Mouse (Mus musculus) CH12.LX (cell line): Measurements from ENCODE around the gene Gm20431. TPM values are rescaled to one million over a fixed set of nuclear protein-coding genes. Genes with fewer than 3 reads are reported as not detected.
A peak's percentile ranks its signal among the peaks of the same experiment; 100 is the strongest.

Experiments used
- DNase-seq: peaks from one replicate; pipeline ENCODE4 v3.0.0-alpha.2; 2013; ENCODE audit errors: extremely low read depth
- H3K27ac ChIP-seq: 2 replicates; pipeline ENCODE4 v1.5.1; 2012; ENCODE audit warnings: low read depth, mild to moderate bottlenecking, control low read depth, moderate library complexity; ENCODE audit not compliant: insufficient read depth
- H3K27me3 ChIP-seq: replicated peaks from 2 replicates; pipeline ENCODE3; 2012; ENCODE audit warnings: inconsistent platforms
- H3K36me3 ChIP-seq, 2 experiments: replicated peaks in 1 of 2; 2 replicates each; pipeline versions ENCODE3 to v1.6.1; 2012; ENCODE audit warnings: inconsistent platforms in 1 of 2, low read length in 1 of 2, mild to moderate bottlenecking in 1 of 2, mixed read lengths in 1 of 2, moderate library complexity in 1 of 2; ENCODE audit not compliant: control insufficient read depth in 1 of 2, insufficient read depth in 1 of 2
- H3K4me1 ChIP-seq, 2 experiments: 2 replicates each; pipeline ENCODE4 v1.6.1; 2012; ENCODE audit warnings: inconsistent platforms in 1 of 2, moderate library complexity in 1 of 2; ENCODE audit not compliant: insufficient read depth in 2 of 2, control insufficient read depth in 1 of 2
- H3K4me2 ChIP-seq: 2 replicates; pipeline ENCODE4 v1.6.1; 2012; ENCODE audit warnings: low read depth, mild to moderate bottlenecking, control low read depth; ENCODE audit not compliant: poor library complexity, insufficient read depth, severe bottlenecking
- H3K4me3 ChIP-seq, 3 experiments: fragments of 150-350 bp in 1 of 3; sonication (generic) in 1 of 3; replicated peaks in 1 of 3; 2 replicates each; pipeline versions ENCODE3 to v1.5.1; 2011 to 2012; ENCODE audit warnings: low read depth in 2 of 3, low read length in 2 of 3, mild to moderate bottlenecking in 2 of 3, moderate library complexity in 2 of 3, control low read depth in 1 of 3, improper control_type of control experiment in 1 of 3, inconsistent platforms in 1 of 3, mixed read lengths in 1 of 3; ENCODE audit not compliant: poor library complexity in 1 of 3
- H3K79me2 ChIP-seq: replicated peaks from 2 replicates; pipeline ENCODE4 v1.6.1; 2012; ENCODE audit warnings: mild to moderate bottlenecking, moderate library complexity; ENCODE audit not compliant: control insufficient read depth, poor library complexity, insufficient read depth, severe bottlenecking; ENCODE audit errors: extremely low read depth
- H3K9ac ChIP-seq: 2 replicates; pipeline ENCODE4 v1.6.1; 2012; ENCODE audit warnings: low read depth, mild to moderate bottlenecking, control low read depth, moderate library complexity; ENCODE audit not compliant: insufficient read depth
- H3K9me3 ChIP-seq: replicated peaks from 2 replicates; pipeline ENCODE3; 2012; ENCODE audit warnings: low read length, inconsistent platforms, mixed read lengths
- BHLHE40 ChIP-seq: IDR thresholded peaks from 2 replicates; pipeline ENCODE4 v1.6.1; 2011; ENCODE audit warnings: mild to moderate bottlenecking, low read depth, low read length, improper control_type of control experiment
- CHD2 ChIP-seq: IDR thresholded peaks from 2 replicates; pipeline ENCODE4 v1.6.1; 2011; ENCODE audit warnings: low read length, improper control_type of control experiment
- CTCF ChIP-seq, 2 experiments: IDR thresholded peaks in 1 of 2; conservative IDR thresholded peaks in 1 of 2; 2 replicates each; pipeline ENCODE4 v1.5.1; 2011 to 2012; ENCODE audit warnings: low read depth in 2 of 2, low read length in 2 of 2, improper control_type of control experiment in 1 of 2, inconsistent platforms in 1 of 2, mild to moderate bottlenecking in 1 of 2, moderate library complexity in 1 of 2
- E2F4 ChIP-seq: IDR thresholded peaks from 2 replicates; pipeline ENCODE4 v1.6.1; 2011; ENCODE audit warnings: low read depth, low read length, improper control_type of control experiment; ENCODE audit not compliant: insufficient replicate concordance
- EP300 ChIP-seq: IDR thresholded peaks from 2 replicates; pipeline ENCODE4 v1.6.1; 2011; ENCODE audit warnings: low read length, improper control_type of control experiment
- ETS1 ChIP-seq: conservative IDR thresholded peaks from 2 replicates; pipeline ENCODE4 v1.6.1; 2012; ENCODE audit warnings: low read depth, mild to moderate bottlenecking, inconsistent platforms, low read length, improper control_type of control experiment, moderate library complexity
- GABPA ChIP-seq: IDR thresholded peaks from 2 replicates; pipeline ENCODE4 v1.6.1; 2012; ENCODE audit warnings: low read depth, low read length, improper control_type of control experiment, inconsistent platforms; ENCODE audit not compliant: insufficient replicate concordance
- IRF4 ChIP-seq: IDR thresholded peaks from 2 replicates; pipeline ENCODE4 v1.6.1; 2014; ENCODE audit warnings: low read depth, mild to moderate bottlenecking, inconsistent platforms, low read length, improper control_type of control experiment
- JUND ChIP-seq: conservative IDR thresholded peaks from 2 replicates; pipeline ENCODE4 v1.6.1; 2011; ENCODE audit warnings: low read depth, low read length, improper control_type of control experiment
- MAFK ChIP-seq: IDR thresholded peaks from 2 replicates; pipeline ENCODE4 v1.6.1; 2011; ENCODE audit warnings: low read length, improper control_type of control experiment; ENCODE audit not compliant: insufficient replicate concordance
- MEF2A ChIP-seq: IDR thresholded peaks from 2 replicates; pipeline ENCODE4 v1.6.1; 2014; ENCODE audit warnings: low read depth, mild to moderate bottlenecking, inconsistent platforms, low read length, improper control_type of control experiment, borderline replicate concordance
- MYC ChIP-seq: IDR thresholded peaks from 2 replicates; pipeline ENCODE4 v1.6.1; 2011; ENCODE audit warnings: low read depth, mild to moderate bottlenecking, improper control_type of control experiment, low read length
- NELFE ChIP-seq: IDR thresholded peaks from 2 replicates; pipeline ENCODE4 v1.6.1; 2011; ENCODE audit warnings: low read depth, low read length, improper control_type of control experiment
- NRF1 ChIP-seq: IDR thresholded peaks from 2 replicates; pipeline ENCODE4 v1.6.1; 2014; ENCODE audit warnings: low read depth, mild to moderate bottlenecking, inconsistent platforms, low read length, improper control_type of control experiment, moderate library complexity
- RAD21 ChIP-seq: IDR thresholded peaks from 2 replicates; pipeline ENCODE4 v1.6.1; 2011; ENCODE audit warnings: low read depth, mild to moderate bottlenecking, low read length, improper control_type of control experiment, moderate library complexity
- RCOR1 ChIP-seq: conservative IDR thresholded peaks from 2 replicates; pipeline ENCODE4 v1.6.1; 2012; ENCODE audit warnings: low read depth, mild to moderate bottlenecking, inconsistent platforms, low read length, improper control_type of control experiment
- SIN3A ChIP-seq: IDR thresholded peaks from 2 replicates; pipeline ENCODE4 v1.6.1; 2012; ENCODE audit warnings: low read length, improper control_type of control experiment, inconsistent platforms
- SMC3 ChIP-seq: IDR thresholded peaks from 2 replicates; pipeline ENCODE4 v1.6.1; 2011; ENCODE audit warnings: low read depth, low read length, improper control_type of control experiment
- TCF12 ChIP-seq: IDR thresholded peaks from 2 replicates; pipeline ENCODE4 v1.6.1; 2014; ENCODE audit warnings: low read depth, mild to moderate bottlenecking, inconsistent platforms, low read length, improper control_type of control experiment
- UBTF ChIP-seq: IDR thresholded peaks from 2 replicates; pipeline ENCODE4 v1.6.1; 2012; ENCODE audit warnings: low read depth, mild to moderate bottlenecking, inconsistent platforms, low read length, improper control_type of control experiment, moderate library complexity
- USF2 ChIP-seq: conservative IDR thresholded peaks from 2 replicates; pipeline ENCODE4 v1.6.1; 2011; ENCODE audit warnings: low read depth, low read length, improper control_type of control experiment
- ZC3H11A ChIP-seq: IDR thresholded peaks from 2 replicates; pipeline ENCODE4 v1.6.1; 2012; ENCODE audit warnings: low read depth, mild to moderate bottlenecking, inconsistent platforms, low read length, improper control_type of control experiment
- ZMIZ1 ChIP-seq: IDR thresholded peaks from 2 replicates; pipeline ENCODE4 v1.6.1; 2012; ENCODE audit warnings: low read depth, mild to moderate bottlenecking, inconsistent platforms, low read length, improper control_type of control experiment
- ZNF384 ChIP-seq: IDR thresholded peaks from 2 replicates; pipeline ENCODE4 v1.6.1; 2012; ENCODE audit warnings: low read depth, low read length, improper control_type of control experiment, inconsistent platforms
- dilution Hi-C: fragments of 300-500 bp; cut with MboI; formaldehyde crosslinking; loops from 2 replicates; pipeline ENCODE4 v1.14.3; 2020; ENCODE audit warnings: low sequenced_read_pairs; ENCODE audit not compliant: extremely low pct_unique_long_range_greater_than_20kb, extremely low pct_ligation_motif_present
- in situ Hi-C: fragments of 300-500 bp; cut with MboI; formaldehyde crosslinking; loops from 3 replicates; pipeline ENCODE4 v1.14.3; 2019; ENCODE audit warnings: low sequenced_read_pairs, low pct_ligation_motif_present, low pct_unique_long_range_greater_than_20kb, mixed read lengths
- polyA plus RNA-seq: library from polyadenylated mRNA; unstranded; fragments of >175 nt; gene quantifications from 2 replicates; pipeline ENCODE4 v1.2.1, GENCODE M21; 2012; ENCODE audit warnings: low read depth; ENCODE audit not compliant: insufficient read length
- total RNA-seq, 2 experiments: library from RNA; depleted of rRNA; stranded (reverse); fragments of 300-350 nt in 1 of 2; fragments of >200 nt in 1 of 2; gene quantifications; 2 replicates each; pipeline ENCODE4 v1.2.3; 2012 to 2014

Gene Gm20431
- total and polyA plus RNA-seq, 3 experiments = 2.4 to 15.0 TPM; not detected in 1

DNA sequence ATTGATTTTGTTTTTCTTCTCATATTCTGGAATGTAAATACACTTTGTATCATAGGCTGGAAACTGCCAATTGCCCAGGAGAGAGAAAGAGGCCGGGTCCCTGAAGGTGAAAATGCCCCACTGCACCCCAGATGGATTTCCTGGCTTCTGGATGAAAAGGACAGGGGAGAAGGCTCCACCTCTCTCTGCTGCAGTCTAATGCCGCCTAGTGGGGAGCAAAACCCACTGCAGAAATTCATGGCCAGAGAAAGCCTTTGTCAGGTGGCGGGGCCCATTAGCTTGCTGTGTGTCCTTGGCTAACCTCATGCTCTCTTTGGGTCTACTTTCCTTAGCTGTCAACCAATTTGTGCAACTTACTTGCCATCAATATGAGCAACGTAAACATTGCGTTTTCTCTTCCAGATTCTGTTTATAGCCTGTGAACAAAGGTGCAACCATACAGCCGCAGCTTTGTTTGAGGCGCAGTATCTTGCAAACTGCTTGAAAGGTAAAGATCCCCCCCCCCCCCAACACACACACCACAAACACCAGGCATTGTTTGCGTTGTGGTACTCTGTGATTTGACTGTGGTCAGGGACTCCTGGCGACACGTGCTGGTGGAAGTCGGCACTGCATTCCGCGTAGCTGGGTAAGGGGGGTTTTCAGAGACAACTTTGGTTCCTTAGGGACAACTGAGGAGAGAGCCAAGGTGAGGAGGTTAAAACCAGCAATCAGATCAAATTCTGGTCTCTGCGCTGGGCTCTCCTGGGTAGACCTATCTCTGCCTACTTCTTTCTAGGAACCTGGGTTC, 14.0 kb upstream of the Gm20431 start:
- Histone ChIP-seq H3K9me3 (peaks cover 14% of the 10 kb centered on the region), H3K36me3 (no peaks in the 10 kb centered on the region), H3K9ac (no peak overlapping the region), H3K4me3 (no peak overlapping the region), H3K27me3 (peaks cover 37% of the 10 kb centered on the region), H3K27ac (no peak overlapping the region), H3K79me2 (no peaks in the 10 kb centered on the region), H3K4me1 (peaks cover 7 to 30% of the 10 kb centered on the region in 2 experiments), H3K4me2 (no peak overlapping the region)
- in situ Hi-C loops (loop anchor here (5.0 kb wide), 2 partner anchors 33 to 143 kb away; no protein-coding TSS in a partner anchor), dilution Hi-C loops (loop anchor here (25.0 kb wide), 1 partner anchor 212 kb away; no protein-coding TSS in a partner anchor)
- peak; percentile 48 for DNase-seq
- no peak for TF ChIP-seq ZNF384
- TF ChIP-seq JUND = no peak
- 0 out of 2 replicates have a peak, but pooled peaks have one; percentile 21 for TF ChIP-seq SIN3A
- no peak for TF ChIP-seq IRF4
- TF ChIP-seq EP300 = no peak
- peak; percentile 48 for TF ChIP-seq BHLHE40
- no peak for TF ChIP-seq E2F4
- TF ChIP-seq RAD21 = peak; percentile 71
- peak; percentile 78 for TF ChIP-seq SMC3
- no peak for TF ChIP-seq GABPA
- peak; percentile 41 to 82; a peak in 3 of 4 replicates for TF ChIP-seq CTCF (conservative IDR thresholded peaks at IDR 0.05 in 1 of 2, IDR thresholded peaks at IDR 0.05 in 1 of 2; ENCODE audit: low read depth in 2 of 2, low read length in 2 of 2)
- TF ChIP-seq MAFK = no peak
- TF ChIP-seq NELFE = no peak
- peak; percentile 5; the same call in 1 of the 2 replicates for TF ChIP-seq ZC3H11A
- TF ChIP-seq MEF2A = no peak
- no peak for TF ChIP-seq RCOR1

DNA sequence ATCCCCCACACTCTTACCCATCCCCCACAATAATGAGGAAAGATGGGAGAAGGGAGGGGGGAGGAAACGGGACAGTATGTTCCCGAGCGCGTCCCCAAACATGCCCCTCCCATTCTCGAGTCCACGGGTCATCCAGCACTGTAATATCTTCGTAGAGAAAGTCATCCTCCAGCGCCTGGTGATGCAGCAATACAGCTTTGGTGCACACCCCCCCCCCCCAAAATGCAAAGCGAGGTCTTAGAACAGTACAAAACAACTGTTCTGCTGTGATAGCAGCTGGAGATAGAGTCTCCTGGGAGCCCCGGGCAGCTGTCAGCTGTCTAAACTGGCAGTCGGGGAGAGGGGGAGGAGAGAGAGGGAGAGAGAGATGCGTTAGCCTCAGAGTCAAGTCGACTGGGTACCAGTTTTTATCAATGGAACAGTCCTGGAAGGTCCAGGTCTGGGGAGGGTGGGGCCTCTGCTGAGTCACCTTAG, 11.0 kb upstream of the Gm20431 start:
- peaks cover 47% of the 10 kb centered on the region for H3K27me3 ChIP-seq
- no peak overlapping the region for H3K9ac ChIP-seq
- peak; percentile 85 for DNase-seq
- TF ChIP-seq TCF12 (peak; percentile 97), MYC (no peak), BHLHE40 (peak; percentile 23; the same call in 1 of the 2 replicates), ETS1 (peak; percentile 94), USF2 (no peak), UBTF (no peak), ZC3H11A (no peak), NRF1 (no peak), EP300 (peak; percentile 19; the same call in 1 of the 2 replicates), ZMIZ1 (no peak), CHD2 (peak; percentile 88)
- TF ChIP-seq, all 38 proteins: peak for 5
- H3K36me3 ChIP-seq = no peaks in the 10 kb centered on the region
- peaks cover 11% of the 10 kb centered on the region for H3K9me3 ChIP-seq
- no peak overlapping the region for H3K4me3 ChIP-seq
- no peak overlapping the region for H3K27ac ChIP-seq
- no peaks in the 10 kb centered on the region for H3K79me2 ChIP-seq
- H3K4me2 ChIP-seq = no peak overlapping the region
- H3K4me1 ChIP-seq = peaks cover 7 to 19% of the 10 kb centered on the region in 2 experiments
- dilution Hi-C loops = no loop called here
- in situ Hi-C loops = no loop called here
